Mouse (Mus musculus): ENCODE measurements around the gene Ccr1. TPM values are rescaled to one million over a fixed set of nuclear protein-coding genes. Genes with fewer than 3 reads are reported as not detected.

Gene Ccr1
- polyA plus RNA-seq (2015; fragmentation: Nextera tagmentation; extraction: Ambion mirVana): 4.3 and 5.0 TPM in 2 replicates

GRCm38 (mm10) chr9:123968290-123968912 lies at the start of gene Ccr1:
Ccr1 (minus strand) TSS chr9:123968692.
- WGBS: 60% methylated on average over 1 of the region's 1 CpGs
- Histone ChIP-seq H3K27me3 (ENCODE audit: control insufficient read depth, insufficient read depth, low read length) (no peaks in the 10 kb centered on the region), H3K9me3 (replicated peaks; ENCODE audit: control insufficient read depth, low read length) (no peaks in the 10 kb centered on the region), H3K36me3 (ENCODE audit: control insufficient read depth, insufficient read depth, low read length) (no peaks in the 10 kb centered on the region), H3K4me3 (replicated peaks; ENCODE audit: low read length) (no peak within 1 kb of the TSS), H3K27ac (ENCODE audit: low read length) (no peak within 1 kb of the TSS), H3K4me1 (ENCODE audit: control insufficient read depth, insufficient read depth, low read length) (no peaks in the 10 kb centered on the region), H3K9ac (ENCODE audit: low read length) (no peak within 1 kb of the TSS), H3K4me2 (ENCODE audit: low read depth, low read length) (no peak within 1 kb of the TSS)
- ATAC-seq (ENCODE audit: insufficient read depth, low FRiP score): no peak

DNA sequence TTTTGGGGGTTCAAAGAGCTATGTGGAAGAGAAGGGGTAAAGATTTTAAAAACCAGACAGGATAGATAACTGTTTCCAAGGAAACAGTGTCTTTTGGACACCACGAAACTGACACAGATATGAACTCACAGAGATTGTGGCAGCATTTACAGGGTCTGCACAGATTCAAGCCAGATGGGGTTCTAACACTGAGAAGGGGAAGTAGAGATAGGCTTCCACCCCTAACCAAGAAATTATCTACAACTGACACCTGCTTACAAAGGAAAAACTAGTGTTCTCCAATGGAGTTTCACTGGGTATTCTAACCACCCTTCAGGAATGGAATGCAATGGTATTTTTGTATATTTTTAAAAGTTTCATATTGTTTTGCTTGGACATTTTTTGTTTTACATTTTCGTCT lies 47.6 kb upstream of the Ccr1 start:
- H3K9ac ChIP-seq (ENCODE audit: low read length): no peak overlapping the region
- WGBS: 72% methylated on average over 2 of the region's 2 CpGs

GRCm38 (mm10) chr9:124014985-124015652 lies 46.6 kb upstream of the Ccr1 start:
- WGBS: 77% methylated on average over 2 of the region's 2 CpGs
- ATAC-seq (ENCODE audit: insufficient read depth, low FRiP score): no peak

More for the DNA sequence above, 47.6 kb upstream of the Ccr1 start:
- H3K4me2 ChIP-seq (ENCODE audit: low read depth, low read length): no peak overlapping the region
- no peak for ATAC-seq (ENCODE audit: insufficient read depth, low FRiP score)
- H3K4me3 ChIP-seq (replicated peaks; ENCODE audit: low read length): no peak overlapping the region
- H3K4me1 ChIP-seq (ENCODE audit: control insufficient read depth, insufficient read depth, low read length): no peaks in the 10 kb centered on the region
- H3K9me3 ChIP-seq (replicated peaks; ENCODE audit: control insufficient read depth, low read length): no peaks in the 10 kb centered on the region
- H3K27ac ChIP-seq (ENCODE audit: low read length): no peak overlapping the region
- H3K36me3 ChIP-seq (ENCODE audit: control insufficient read depth, insufficient read depth, low read length): no peaks in the 10 kb centered on the region
- no peaks in the 10 kb centered on the region for H3K27me3 ChIP-seq (ENCODE audit: control insufficient read depth, insufficient read depth, low read length)

GRCm38 (mm10) chr9:124013270-124013669 lies 44.8 kb upstream of the Ccr1 start:
- no peak overlapping the region for H3K27ac ChIP-seq (ENCODE audit: low read length)

More at GRCm38 (mm10) chr9:124014985-124015652, 46.6 kb upstream of the Ccr1 start:
- Histone ChIP-seq H3K9me3 (replicated peaks; ENCODE audit: control insufficient read depth, low read length) (no peaks in the 10 kb centered on the region), H3K4me2 (ENCODE audit: low read depth, low read length) (no peak overlapping the region), H3K4me1 (ENCODE audit: control insufficient read depth, insufficient read depth, low read length) (no peaks in the 10 kb centered on the region), H3K4me3 (replicated peaks; ENCODE audit: low read length) (no peak overlapping the region), H3K36me3 (ENCODE audit: control insufficient read depth, insufficient read depth, low read length) (no peaks in the 10 kb centered on the region), H3K27me3 (ENCODE audit: control insufficient read depth, insufficient read depth, low read length) (no peaks in the 10 kb centered on the region), H3K9ac (ENCODE audit: low read length) (no peak overlapping the region), H3K27ac (ENCODE audit: low read length) (no peak overlapping the region)

DNA sequence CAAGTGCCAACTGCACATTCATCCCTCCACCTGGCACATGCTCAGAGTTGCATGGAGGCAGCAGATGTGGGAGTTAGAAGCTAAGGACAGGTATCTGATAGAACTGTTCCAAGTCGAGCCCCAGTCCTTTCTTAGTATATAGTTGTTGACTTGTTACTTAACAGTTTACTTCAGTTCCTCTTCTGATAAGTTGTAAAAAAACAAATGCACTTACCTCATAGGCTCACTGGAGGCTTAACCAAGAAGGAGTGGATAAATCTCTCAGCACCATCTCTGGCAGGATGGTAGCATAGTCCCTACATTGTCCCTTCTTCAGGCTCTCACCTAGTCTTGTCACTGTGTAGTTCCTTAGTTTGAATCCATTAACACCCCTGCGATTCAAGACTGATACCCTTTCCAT lies 44.2 kb upstream of the Ccr1 start:
- 70% methylated on average over 2 of the region's 2 CpGs for WGBS
- Histone ChIP-seq H3K36me3 (ENCODE audit: control insufficient read depth, insufficient read depth, low read length) (no peaks in the 10 kb centered on the region), H3K27ac (ENCODE audit: low read length) (no peak overlapping the region), H3K9me3 (replicated peaks; ENCODE audit: control insufficient read depth, low read length) (no peaks in the 10 kb centered on the region), H3K4me3 (replicated peaks; ENCODE audit: low read length) (no peak overlapping the region), H3K4me2 (ENCODE audit: low read depth, low read length) (no peak overlapping the region), H3K4me1 (ENCODE audit: control insufficient read depth, insufficient read depth, low read length) (no peaks in the 10 kb centered on the region), H3K9ac (ENCODE audit: low read length) (no peak overlapping the region), H3K27me3 (ENCODE audit: control insufficient read depth, insufficient read depth, low read length) (no peaks in the 10 kb centered on the region)
- no peak for ATAC-seq (ENCODE audit: insufficient read depth, low FRiP score)

More at GRCm38 (mm10) chr9:124013270-124013669, 44.8 kb upstream of the Ccr1 start:
- Histone ChIP-seq H3K9me3 (replicated peaks; ENCODE audit: control insufficient read depth, low read length) (no peaks in the 10 kb centered on the region), H3K9ac (ENCODE audit: low read length) (no peak overlapping the region), H3K27me3 (ENCODE audit: control insufficient read depth, insufficient read depth, low read length) (no peaks in the 10 kb centered on the region), H3K4me1 (ENCODE audit: control insufficient read depth, insufficient read depth, low read length) (no peaks in the 10 kb centered on the region), H3K4me2 (ENCODE audit: low read depth, low read length) (no peak overlapping the region), H3K4me3 (replicated peaks; ENCODE audit: low read length) (no peak overlapping the region), H3K36me3 (ENCODE audit: control insufficient read depth, insufficient read depth, low read length) (no peaks in the 10 kb centered on the region)
- ATAC-seq (ENCODE audit: insufficient read depth, low FRiP score): no peak
- WGBS: 79% methylated on average over 3 of the region's 3 CpGs

DNA sequence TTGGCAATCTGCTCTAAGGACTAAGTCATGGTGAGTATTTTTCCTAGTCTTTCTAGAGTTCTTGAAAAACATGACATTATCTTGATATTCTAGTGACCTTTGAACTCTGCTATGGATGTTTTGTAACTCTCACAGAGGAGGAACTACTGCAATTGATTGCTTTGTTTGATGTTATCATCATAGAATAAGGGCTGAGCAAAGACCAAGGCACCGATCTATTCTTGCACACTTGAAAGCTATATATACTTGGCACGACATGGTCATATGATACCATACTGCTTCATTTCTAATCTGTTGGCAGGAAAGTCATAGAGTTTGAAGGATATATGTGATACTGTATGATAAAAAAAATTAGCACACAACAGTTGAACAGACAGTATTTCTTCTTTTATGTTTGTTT lies 31.3 kb upstream of the Ccr1 start:
- Histone ChIP-seq H3K36me3 (ENCODE audit: control insufficient read depth, insufficient read depth, low read length) (no peaks in the 10 kb centered on the region), H3K27me3 (ENCODE audit: control insufficient read depth, insufficient read depth, low read length) (no peaks in the 10 kb centered on the region), H3K4me3 (replicated peaks; ENCODE audit: low read length) (no peak overlapping the region), H3K9ac (ENCODE audit: low read length) (no peak overlapping the region), H3K27ac (ENCODE audit: low read length) (no peak overlapping the region), H3K4me2 (ENCODE audit: low read depth, low read length) (no peak overlapping the region), H3K9me3 (replicated peaks; ENCODE audit: control insufficient read depth, low read length) (no peaks in the 10 kb centered on the region), H3K4me1 (ENCODE audit: control insufficient read depth, insufficient read depth, low read length) (no peaks in the 10 kb centered on the region)
- ATAC-seq (ENCODE audit: insufficient read depth, low FRiP score): no peak
- 61% methylated on average over 2 of the region's 2 CpGs for WGBS

DNA sequence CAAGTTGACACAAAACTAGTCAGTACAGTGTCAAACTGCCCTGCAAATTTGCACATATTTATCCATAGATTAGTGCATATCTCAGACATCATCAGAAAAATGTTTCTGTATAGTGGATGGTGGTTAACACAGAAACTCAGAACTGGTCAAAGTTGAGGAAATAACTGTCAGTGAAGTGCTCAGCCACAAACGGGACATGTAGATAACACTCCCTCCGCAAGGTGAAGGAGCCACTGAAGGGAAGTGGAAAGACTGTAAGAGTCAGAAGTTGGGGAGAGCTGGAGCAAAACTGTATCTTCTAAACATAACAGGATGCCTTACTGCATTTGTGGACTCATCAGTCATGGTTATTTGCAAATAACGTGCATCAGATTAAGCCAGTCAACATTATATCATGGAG lies 29.2 kb upstream of the Ccr1 start:
- 65% methylated on average over 3 of the region's 3 CpGs for WGBS
- Histone ChIP-seq H3K9me3 (replicated peaks; ENCODE audit: control insufficient read depth, low read length) (no peaks in the 10 kb centered on the region), H3K27me3 (ENCODE audit: control insufficient read depth, insufficient read depth, low read length) (no peaks in the 10 kb centered on the region), H3K36me3 (ENCODE audit: control insufficient read depth, insufficient read depth, low read length) (no peaks in the 10 kb centered on the region), H3K4me2 (ENCODE audit: low read depth, low read length) (no peak overlapping the region), H3K9ac (ENCODE audit: low read length) (no peak overlapping the region), H3K4me3 (replicated peaks; ENCODE audit: low read length) (no peak overlapping the region), H3K4me1 (ENCODE audit: control insufficient read depth, insufficient read depth, low read length) (no peaks in the 10 kb centered on the region), H3K27ac (ENCODE audit: low read length) (no peak overlapping the region)
- no peak for ATAC-seq (ENCODE audit: insufficient read depth, low FRiP score)

DNA sequence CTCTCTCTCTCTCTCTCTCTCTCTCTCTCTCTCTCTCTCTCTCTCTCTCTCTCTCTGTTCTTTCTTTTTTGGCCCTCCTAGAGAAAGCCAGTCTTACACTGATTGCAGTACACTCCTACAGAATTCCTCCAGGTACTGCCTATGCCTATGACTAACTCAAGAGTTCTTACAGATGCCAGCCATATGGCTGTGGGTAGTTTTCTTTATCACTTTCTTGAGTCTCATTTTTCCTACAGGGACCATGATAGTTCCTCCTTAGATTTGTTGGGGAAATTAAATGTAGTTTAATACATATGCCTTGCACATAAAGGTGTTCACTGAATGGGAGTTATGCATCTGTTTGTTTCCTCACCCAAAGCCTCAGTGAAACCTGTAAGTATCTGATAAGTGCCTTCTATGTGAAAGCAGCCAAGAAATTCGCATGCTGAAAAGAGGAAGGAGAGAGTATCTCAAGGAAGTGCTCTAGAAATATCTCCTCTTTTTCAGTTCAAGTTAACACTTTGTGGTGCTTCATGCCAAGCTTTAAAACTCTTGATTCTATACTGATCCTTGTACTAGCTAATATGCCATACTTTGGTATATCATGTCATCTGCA lies 22.9 kb upstream of the Ccr1 start:
- 41% methylated on average over 1 of the region's 1 CpGs for WGBS
- Histone ChIP-seq H3K4me2 (ENCODE audit: low read depth, low read length) (no peak overlapping the region), H3K9ac (ENCODE audit: low read length) (no peak overlapping the region)

DNA sequence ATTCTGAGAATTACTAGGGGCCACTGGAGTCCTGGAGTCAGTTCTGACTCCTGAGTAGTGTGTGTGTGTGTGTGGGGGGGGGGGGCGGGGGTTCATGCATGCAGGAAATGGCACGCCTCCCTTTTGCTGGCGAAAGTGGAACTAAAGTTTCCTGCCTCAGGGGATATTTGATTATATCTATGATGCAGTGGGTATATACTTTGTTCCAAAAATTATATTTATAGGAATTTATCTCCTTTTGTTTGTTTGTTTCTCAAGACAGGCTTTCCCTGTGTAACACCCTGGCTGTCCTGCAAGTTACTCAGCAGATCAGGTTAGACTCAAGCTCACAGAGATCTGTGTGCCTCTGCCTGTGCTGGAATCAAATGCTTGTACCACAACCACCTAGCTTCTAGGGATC lies 21.2 kb upstream of the Ccr1 start:
- Histone ChIP-seq H3K4me2 (ENCODE audit: low read depth, low read length) (no peak overlapping the region), H3K9me3 (replicated peaks; ENCODE audit: control insufficient read depth, low read length) (no peaks in the 10 kb centered on the region), H3K4me3 (replicated peaks; ENCODE audit: low read length) (no peak overlapping the region), H3K27ac (ENCODE audit: low read length) (no peak overlapping the region), H3K27me3 (ENCODE audit: control insufficient read depth, insufficient read depth, low read length) (no peaks in the 10 kb centered on the region), H3K9ac (ENCODE audit: low read length) (no peak overlapping the region), H3K36me3 (ENCODE audit: control insufficient read depth, insufficient read depth, low read length) (no peaks in the 10 kb centered on the region), H3K4me1 (ENCODE audit: control insufficient read depth, insufficient read depth, low read length) (no peaks in the 10 kb centered on the region)
- no peak for ATAC-seq (ENCODE audit: insufficient read depth, low FRiP score)
- WGBS: 71% methylated on average over 3 of the region's 3 CpGs

More for the DNA sequence above, 22.9 kb upstream of the Ccr1 start:
- Histone ChIP-seq H3K4me3 (replicated peaks; ENCODE audit: low read length) (no peak overlapping the region), H3K9me3 (replicated peaks; ENCODE audit: control insufficient read depth, low read length) (no peaks in the 10 kb centered on the region), H3K27me3 (ENCODE audit: control insufficient read depth, insufficient read depth, low read length) (no peaks in the 10 kb centered on the region), H3K36me3 (ENCODE audit: control insufficient read depth, insufficient read depth, low read length) (no peaks in the 10 kb centered on the region), H3K27ac (ENCODE audit: low read length) (no peak overlapping the region), H3K4me1 (ENCODE audit: control insufficient read depth, insufficient read depth, low read length) (no peaks in the 10 kb centered on the region)
- no peak for ATAC-seq (ENCODE audit: insufficient read depth, low FRiP score)
